Mouse (Mus musculus): Measurements from ENCODE around the gene Slc25a39. TPM values are rescaled to one million over a fixed set of nuclear protein-coding genes. Genes with fewer than 3 reads are reported as not detected.

Slc25a39 gene
- total RNA-seq (2021), result 10 to 100 TPM; 54.4 to 76.1 TPM
- long read RNA-seq, experiment 1, transcript Slc25a39-201 (12 exons, 1,685 nt), result major isoform, 82 of 90 reads
- long read RNA-seq, experiment 1, partial matches to known transcripts, result 5 of 90 reads
- long read RNA-seq, experiment 1, other reads (novel, unspliced or antisense), result 2 of 90 reads
- long read RNA-seq, experiment 2, transcript Slc25a39-201 (12 exons, 1,685 nt), result major isoform, 58 of 64 reads
- long read RNA-seq, experiment 2, partial matches to known transcripts, result 3 of 64 reads
- long read RNA-seq, experiment 2, other reads (novel, unspliced or antisense), result 3 of 64 reads

DNA sequence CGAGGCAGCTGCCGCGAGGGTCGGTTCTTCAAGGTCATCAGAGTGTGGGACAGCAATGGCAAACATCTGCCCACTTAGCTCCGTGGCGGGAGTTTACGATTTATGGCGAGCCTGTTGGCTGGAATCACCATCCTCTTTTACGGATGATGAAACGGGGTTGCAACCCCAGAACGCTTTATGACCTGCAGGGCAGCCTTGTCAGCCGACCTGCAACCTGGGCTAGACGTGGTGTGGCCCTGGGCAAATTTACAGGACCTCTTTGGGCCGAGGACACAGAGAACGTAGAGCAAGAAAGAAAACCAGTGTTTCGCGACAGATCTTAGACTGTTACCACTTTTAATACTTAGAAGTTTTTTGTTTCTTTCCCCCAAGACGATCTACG, at the start of gene Slc25a39:
Slc25a39 (minus strand) TSS at position 113 of the 382 bp plus-strand sequence.
- DNase-seq, result no peak

DNA sequence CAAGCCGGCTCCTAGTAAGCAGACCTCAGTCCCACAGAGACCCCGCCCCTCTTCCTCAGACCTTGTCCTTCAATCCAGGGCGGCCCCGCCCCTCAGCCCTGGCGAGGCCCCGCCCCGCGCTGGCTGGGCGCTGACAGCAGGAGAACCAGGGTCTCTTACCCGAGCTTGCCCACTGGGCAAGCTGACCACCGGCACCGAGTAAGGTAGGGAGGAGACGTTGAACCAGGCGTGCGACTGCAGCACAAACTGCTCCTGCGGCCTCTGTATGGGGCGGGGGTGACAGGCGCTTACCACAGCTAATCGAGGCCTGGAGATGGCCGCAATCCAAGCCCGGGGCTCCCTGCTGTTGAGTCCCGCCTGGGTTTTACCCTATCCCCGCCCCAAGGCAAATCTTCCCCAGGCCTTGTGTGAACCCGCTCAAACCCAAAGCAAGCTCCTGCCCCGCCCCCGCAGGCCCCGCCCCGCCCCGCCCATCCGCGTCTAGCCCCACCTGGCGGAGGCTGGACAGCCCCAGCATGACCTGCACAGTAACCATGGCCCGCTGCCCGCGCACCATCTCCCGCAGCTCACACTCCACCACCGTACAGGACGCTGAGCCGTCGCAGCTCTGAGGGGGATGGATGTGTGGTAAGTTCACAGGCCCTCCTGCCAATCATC, 48.1 kb upstream of the Slc25a39 start:
- peak; percentile 63 for DNase-seq

DNA sequence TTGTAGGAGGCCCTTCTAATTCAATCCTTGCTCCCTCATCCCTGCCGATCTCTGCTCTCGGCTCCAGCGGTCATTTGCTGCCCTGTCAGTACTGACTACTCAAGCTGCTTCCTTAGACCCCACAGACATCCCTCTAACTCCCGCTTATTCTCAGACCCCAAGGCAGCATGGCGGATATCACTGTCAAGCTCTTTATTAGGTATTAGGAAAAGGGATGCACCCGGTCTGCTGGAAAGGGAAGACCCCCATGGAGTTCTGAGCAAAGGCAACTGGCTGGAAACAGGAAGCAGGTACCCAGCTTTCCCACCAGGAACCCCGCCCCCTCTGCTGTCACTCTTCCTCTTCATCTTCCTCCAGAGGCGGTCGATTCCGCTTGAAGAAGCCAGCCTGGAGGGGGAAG, 45.4 kb upstream of the Slc25a39 start:
- no peak for DNase-seq

DNA sequence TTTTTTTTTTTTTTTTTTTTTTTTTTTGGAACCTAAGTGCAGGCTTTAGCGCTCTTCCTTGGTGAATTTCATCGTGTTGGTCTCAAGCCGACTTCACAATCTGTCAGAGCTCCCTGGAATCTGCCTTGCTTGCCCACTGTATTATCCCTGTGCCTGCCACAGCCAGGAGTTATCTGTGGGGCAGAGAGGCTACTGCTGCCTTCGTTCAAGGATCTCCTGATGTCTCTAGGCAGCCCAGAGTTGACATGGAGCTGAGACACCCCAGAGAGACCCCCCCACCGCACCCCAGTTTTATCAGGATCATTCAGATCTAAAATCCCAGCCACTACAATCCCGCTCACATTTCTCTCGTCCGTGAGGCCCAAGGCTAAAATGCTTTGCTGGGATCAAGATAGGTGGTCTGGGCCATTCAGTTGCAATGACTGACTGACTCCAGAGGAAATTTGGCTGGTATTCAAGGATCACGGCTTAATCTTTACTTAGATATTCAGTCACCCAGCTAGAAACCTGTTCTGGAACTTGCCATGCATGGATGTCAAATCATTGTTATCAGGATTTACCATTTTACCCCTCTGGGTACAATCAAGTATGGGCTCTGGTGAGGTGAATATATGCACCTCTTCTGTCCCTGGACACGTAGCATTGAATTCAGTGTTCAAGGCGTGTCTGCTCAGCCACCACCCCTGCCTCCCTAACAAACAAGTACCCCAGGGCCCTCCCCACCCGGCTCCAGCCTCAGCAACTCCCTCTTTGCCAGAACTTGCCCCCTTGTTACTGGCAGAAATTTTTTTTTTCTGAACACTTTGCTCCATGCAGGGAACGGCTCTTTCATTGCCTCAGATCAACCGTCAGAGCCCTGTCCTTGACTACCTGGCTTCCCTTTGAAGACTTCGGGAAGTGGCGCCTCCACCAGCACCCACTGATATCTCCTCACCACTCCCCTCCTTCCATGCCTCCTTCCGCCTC, 41.6 kb upstream of the Slc25a39 start:
- DNase-seq, result no peak

DNA sequence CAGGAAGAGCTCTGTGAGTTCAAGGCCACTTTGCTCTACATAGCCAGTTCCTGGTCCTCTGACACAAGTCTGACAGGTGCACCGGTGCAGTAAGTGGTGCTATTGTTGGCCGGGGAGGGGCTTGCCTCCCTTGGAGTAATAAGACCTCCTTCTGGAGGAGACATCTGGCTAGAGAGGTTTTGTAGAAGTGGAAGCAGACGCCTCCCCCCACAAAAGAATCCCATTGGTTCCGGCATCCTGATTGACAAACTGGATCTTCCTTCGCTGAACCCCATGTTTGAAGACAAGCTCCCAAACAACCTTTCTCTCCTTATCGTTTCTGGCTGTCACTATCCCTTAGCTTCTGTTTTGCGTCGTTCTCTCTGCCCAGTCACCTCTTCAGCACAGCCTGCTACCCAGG, 40.6 kb upstream of the Slc25a39 start:
- DNase-seq, result no peak

DNA sequence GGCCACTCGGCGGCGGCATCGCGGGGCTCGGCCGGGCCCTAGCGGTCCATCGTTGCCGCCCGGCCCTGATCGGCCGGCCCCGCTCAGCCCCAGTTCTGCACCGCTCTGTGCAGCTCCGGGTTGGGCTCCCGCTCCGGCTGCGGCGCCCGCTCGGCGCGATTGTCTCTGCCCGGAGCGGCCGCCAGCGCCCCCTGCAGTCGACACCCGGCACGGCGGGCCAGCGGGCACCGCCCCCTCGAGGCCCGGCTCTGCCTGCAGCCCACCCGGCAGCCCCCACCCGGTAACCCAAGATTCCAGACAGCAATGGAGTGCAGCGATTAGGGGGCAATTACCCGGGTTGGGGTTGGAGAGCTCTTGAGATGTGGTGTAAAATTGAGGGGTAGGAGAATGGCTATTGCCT, 39.8 kb upstream of the Slc25a39 start, which contains the start of gene Fam171a2:
Fam171a2 (minus strand) TSS at position 186 of the 400 bp plus-strand sequence.
- DNase-seq, result peak; percentile 69

DNA sequence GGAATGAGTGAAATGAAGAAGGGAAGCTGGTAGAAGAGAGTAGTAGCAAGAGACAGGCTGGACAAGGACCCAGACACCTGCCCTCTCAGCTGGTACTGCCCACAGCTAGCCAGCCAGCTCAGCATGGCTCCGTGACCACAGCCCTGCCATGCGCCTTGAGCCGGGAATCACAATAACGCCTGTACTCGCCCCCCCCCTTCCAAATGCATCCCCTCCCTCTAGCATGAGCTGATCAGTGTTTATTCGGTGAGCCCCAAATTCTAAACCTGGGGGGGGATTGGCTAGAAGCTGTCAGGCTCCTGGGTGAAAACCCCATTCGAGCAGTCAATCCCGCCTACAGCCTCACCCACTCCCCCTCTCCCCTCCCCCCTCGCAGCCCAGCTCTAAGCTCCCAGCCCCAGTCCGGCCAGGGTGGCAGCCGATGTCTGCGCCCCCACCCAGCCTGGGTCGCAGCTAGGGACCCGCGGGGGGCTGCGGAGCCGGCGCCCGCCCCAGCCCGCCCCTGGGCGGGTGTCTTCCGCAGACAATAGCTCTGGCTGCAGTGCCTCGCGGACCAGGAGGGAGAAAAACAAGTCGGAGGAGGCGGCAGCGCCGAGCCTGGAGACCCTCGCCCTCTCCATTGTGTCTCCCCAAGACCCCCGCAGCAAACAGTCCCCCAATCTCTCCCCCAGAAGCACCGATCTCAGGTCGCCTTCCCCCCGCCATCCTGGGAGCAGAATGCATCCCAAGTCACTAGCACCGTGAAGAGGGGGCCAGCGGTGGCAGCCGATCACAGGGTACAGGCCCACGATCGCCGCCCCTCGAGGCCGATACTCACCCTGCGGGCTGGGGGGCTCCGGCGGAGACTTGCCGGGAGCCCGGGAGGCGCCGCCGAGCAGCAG, 39.1 kb upstream of the Slc25a39 start:
- no peak for DNase-seq

DNA sequence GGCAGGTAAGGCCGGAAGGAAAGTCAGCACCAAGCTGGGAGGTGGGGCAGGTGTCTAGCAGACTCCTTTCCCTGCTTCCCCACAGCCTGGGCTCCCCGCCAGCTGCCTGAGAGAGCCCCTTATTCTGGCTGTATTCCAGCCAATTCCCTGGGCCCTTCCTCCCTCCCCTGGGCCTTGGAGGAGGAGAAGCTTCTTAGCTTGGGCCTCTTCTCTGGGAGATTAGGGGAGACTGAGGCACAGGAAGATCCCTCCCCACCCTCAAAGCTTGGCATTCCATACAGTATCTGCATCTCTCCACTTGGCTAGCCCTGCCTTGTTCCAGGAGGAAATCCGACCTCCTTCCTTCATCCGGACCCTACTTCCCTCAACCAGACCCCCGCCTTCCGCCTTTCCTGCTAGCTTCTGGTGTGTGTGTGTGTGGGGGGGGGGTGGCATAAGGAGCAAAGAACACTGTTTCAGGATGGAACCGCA, 38.2 kb upstream of the Slc25a39 start:
- no peak for DNase-seq

DNA sequence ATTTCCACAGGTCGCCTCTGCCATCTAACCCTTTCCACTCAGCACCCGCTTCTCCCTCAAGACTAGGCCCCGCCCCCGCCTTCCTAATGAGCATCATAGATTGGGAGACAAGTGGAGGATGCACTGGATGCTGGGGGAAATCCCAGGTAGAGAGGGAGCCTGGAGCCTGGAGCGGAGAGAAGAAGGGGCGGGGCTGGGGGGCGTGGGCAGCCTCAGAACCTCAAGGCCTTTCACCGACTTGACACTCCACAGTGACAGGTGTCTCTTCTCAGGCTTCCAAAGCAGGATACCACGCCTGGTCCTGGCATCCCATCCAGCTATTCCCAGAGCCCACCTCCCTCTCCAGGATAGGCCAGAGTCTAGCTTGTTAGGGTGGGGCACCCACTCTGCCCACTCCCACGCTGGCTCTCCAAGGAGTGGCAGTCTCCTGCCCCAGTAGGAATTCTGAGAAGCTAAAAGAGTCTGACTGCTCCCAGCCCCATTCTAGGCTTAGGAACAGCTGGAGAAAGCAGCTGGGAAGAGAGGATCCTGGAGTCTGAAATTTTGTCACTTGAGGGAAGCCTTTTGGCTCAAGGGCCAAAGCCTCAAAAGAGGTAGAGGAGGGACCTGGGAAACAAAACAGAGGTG, 37.6 kb upstream of the Slc25a39 start:
- no peak for DNase-seq

DNA sequence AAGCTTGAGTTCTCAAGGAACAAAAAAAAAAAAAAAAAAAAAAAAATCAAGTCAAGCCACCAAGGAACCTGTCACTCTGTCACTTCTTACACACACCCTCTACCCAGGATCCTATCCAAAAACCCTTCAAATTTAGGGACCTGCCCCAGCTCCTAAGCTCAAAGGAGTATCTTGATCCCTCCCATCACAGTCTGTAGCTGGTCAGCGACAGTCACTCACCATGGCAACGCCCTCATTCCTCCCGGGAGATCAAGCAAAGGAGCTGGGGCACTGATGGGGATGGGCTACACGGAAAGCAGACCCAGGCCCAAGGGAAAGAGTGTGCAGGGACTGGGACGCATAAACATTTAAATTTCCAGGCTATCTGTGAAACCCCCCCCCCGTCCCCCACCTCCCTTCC, 37.0 kb upstream of the Slc25a39 start:
- DNase-seq, result no peak

DNA sequence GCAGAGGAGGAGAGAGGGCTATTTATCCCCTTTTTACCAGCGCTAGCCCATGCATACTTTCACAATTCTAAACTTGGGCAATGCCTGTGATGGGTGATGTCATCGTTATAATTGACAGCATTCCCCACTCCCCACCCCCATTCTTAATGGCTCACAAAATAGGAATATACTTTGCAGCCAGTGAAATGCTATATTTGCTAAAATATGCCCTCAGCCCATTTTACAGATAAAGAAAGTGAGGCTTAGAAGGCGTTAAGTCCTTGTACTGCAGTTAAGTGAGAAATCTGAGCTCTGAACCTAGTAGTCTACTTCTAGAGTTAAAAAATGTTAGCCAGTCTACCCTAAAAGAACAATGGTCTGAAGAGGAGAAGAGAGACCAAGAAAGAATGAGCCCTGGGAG, 36.6 kb upstream of the Slc25a39 start:
- no peak for DNase-seq

DNA sequence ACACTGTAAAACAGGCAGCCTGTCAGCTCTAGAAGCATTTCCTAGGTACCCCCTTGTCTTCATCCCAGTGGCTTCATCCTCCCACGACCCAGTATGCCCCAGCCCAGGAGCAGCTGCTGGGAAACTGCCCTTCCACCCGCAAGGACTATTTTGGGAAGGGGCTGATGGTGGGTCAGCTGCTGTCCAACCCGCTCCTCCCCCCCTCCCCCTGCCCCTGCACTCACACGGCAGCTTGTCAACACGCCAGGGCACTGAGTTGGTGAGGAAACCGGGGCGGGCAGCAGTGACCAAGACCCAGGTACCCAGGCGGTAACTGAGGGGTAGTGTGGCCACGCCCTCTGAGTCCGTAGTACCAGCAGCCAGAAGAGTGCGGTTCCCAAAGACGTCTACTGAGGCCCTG, 36.0 kb upstream of the Slc25a39 start:
- no peak for DNase-seq

DNA sequence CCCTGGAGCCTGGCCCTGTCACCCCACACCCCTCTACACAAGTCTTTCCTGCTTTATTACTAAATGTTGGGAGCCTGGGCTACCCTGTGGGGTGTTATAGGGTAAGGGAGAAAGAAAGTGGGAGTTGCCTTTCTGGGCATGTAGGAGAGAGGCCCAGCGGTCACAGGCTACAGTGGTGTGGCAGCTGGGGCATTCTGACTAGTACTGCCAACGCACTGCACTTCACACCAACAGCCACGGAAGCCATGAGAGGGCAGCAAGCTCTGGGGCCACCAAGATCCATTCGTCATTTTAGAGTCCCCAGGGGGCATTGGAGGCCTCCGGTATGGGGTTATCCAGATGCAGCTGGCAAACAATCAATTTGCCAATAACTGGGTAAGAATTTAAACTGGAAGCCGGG, 34.3 kb upstream of the Slc25a39 start:
- DNase-seq, result no peak

DNA sequence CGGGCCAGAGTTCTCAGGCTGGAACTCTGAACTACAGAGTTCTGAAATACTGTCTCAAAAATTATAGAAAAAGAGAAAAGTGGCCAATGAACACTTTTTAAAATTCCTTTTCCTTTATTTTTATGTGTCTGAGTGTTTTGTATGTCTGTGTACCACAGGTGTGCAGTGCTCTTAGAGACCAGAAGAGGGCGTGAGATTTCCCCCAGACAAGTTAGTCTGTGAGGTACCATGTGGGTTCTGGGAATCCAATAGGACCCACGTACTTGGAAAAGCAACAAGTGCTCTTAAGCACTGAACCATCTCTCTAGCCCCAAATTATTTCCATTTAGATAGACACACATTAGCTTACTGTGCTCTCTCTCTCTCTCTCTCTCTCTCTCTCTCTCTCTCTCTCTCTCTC, 33.7 kb upstream of the Slc25a39 start:
- DNase-seq, result no peak

DNA sequence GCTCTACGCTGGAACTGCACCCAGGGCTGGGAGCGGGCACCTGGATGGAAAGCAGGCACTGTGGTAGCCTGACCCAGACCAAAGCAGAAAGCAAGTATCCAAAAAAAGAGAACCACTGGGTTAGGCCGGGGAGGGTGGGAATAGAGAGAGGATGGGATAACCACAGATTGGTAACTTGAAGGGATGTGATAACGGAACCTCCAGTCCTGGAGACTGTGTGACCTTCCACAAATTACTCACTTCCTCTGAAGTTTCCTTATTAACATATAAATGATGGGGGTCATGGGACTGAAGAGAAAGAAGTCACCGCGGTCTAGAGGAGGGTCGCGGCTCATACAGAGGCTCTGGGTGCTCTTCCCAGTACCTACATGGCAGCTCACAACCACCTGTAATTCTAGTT, 32.5 kb upstream of the Slc25a39 start:
- no peak for DNase-seq

DNA sequence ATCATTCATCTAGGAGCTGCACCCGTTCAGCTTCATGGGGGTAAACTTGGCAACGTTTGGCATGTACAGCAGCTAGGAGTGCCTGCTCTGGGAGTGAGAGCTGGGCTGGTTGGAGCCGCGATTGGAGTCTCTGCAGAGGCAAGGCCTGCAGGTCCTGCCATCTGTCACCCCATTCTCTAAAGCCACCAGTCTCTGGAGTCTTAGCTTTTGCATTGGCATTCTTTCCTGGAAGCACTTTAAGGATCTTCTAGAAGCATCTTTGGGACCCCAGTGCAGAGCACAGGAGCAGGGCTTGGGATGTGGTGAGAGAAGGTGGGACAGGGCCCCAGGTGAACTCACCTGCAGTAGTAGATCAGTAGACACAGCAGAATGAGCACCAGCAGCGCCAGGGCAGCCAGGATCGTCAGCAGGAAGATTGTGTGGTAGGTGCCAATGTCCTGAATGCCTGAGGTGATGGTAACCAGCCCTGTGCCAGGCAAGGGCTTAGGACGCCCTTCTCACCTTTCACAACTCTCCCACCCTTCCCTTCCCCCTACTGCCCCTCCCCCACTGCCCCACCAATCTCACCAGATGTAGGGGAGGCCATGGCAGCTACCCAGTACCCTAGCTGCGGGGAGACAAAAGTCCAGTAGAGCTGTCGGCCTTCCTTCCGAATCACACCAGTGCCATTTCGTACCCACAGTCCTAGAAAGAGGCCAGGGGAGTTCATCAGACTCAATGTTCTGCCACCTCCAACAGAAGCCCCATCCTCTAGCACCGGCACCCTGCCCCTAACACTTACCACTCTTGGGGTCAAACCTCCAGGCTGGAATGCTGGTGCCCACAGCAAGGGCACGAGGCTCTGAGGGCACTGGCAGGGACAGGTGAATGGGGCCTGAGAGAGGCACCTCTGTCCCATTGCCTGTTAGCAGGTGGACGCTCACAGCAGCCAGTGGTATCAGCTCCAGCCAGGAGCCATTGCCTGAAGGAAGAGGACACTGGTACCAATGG, 31.6 kb upstream of the Slc25a39 start:
- no peak for DNase-seq

DNA sequence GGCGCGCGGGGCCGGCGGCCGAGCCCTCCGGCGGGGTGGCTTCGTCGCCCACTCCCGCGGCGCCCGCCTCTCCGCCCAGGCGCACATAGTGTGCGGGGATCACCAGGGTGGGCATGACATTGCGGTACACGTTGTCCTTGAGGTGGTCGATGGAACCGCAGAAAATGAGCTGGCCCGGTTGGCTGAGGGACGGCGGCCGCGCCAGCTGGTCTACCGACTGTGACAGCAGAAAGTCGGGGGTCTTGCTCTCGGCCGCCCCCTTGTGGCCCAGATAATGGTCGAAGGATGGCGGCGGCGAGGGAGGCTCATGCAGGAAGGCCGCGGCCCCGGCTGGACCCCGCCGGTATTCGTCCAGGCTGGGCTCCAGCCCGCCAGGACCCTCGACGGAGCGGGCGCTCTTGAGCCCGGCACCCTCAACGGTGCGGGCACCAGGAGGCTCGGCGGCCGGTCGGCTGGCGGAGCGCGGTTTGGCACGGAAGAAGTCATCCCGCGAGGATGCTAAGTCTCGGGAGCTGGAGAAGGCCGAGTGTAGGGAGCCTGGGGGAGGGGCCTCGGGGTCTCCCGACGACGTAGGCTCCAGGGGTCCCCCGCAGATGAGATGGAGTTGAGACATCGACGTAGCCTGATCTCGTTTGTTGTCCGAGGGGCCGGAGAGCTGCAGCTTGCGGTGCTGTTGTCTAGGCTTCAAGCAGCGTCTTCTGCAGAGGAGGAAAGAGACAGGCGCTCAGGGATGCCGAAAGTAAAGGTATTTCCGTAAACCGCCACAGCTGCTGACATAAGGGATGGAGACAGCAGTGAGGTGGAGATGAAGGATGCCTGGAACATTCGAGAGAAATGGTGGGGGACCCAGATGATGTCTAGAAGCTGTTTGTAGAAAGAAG, 30.7 kb upstream of the Slc25a39 start:
- DNase-seq, result peak; percentile 67

DNA sequence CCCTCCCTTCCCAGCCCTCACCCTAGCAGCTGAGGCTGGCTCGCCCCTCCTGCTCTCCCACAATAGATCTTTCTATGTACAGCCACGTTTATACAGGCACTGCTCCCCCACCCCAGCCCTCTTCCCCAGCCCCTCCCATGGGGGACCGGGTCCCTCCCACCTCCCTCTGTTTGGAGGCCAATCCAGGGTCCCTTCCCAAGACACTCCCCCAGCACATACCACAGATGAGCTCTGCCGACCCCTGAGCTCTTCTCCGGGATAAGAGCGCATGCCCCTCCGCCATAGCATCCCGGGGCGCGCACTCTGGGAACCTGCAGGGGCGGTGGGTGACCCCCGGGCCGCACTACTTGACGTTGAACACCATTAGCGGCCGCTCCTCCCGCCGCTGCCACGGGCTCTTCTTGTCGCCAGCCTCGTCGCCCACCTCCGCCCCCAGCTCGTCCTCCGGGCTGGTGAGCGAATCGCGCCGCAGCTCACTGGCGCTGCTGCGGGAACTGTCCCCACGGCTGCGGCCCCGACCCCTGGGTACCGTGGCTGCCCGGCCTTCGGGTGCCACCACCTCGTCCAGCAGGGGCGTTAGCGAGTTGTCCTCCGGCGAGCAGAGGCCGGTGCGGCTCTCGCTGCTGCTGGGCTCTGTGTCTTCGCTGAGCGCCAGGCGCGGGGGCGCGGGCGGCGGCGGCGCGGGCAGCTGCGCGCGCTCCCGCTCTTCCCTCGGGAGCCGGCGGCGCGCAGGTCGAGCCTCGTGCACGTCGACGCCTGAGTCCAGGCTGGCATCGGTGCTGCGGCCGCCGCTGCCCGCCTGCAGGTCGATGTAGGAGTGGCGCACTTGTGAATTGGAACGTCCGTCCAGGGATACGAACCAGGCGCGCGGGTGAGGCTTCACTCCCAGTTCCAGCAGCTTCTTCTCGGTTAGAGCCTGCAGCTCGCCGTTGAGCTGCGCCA, 29.6 kb upstream of the Slc25a39 start:
- DNase-seq, result peak; percentile 53
